Mouse (Mus musculus): ENCODE data around the gene Tmem231.

Gene Tmem231

DNA sequence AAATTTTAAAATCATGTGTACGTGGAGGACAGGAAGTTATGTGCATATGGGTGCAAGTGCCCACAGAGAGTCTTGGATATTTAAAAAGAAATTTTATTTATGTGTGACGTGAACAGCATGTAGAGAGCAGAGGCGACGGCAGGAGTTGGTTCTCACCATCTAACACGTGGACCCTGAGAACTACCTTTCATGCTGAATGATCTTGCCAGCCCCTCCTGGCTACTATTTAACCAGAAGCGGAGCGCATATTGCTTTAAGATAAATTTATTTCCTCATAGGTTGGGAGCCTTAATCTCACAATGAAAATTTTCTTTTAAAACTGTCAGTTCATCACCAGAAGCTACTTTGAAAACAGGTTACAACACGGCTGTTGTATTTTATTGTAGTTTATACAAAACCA is 69.0 kb downstream of the Tmem231 start:
- no peak for DNase-seq (ENCODE audit: low read depth, low spot score)

GRCm38 (mm10) chr8:111863280-111863679 is 70.4 kb downstream of the Tmem231 start:
- DNase-seq (ENCODE audit: low read depth, low spot score), result no peak
